Mouse (Mus musculus) olfactory bulb, adult 2 months (tissue): ENCODE data around the gene Megf11. TPM values are rescaled to one million over a fixed set of nuclear protein-coding genes. Genes with fewer than 3 reads are reported as not detected.

Source experiments
- H3K27ac ChIP-seq: fragments of 200-500 bp; 2 replicates; pipeline ENCODE4 v1.5.1; 2012; ENCODE audit warnings: low read depth, low read length; ENCODE audit not compliant: insufficient read depth
- H3K4me1 ChIP-seq: fragments of 200-500 bp; 2 replicates; pipeline ENCODE4 v1.6.1; 2012; ENCODE audit warnings: low read length; ENCODE audit not compliant: control insufficient read depth, insufficient read depth
- H3K4me3 ChIP-seq: fragments of 200-500 bp; 2 replicates; pipeline ENCODE4 v1.5.1; 2012; ENCODE audit warnings: mild to moderate bottlenecking, low read depth, low read length, moderate library complexity; ENCODE audit not compliant: insufficient read depth
- CTCF ChIP-seq: fragments of 200-500 bp; IDR thresholded peaks from 2 replicates; pipeline ENCODE4 v1.5.1; 2012; ENCODE audit warnings: low read depth, mild to moderate bottlenecking, low read length, moderate library complexity; ENCODE audit not compliant: insufficient read depth
- POLR2A ChIP-seq: fragments of 200-500 bp; IDR thresholded peaks from 2 replicates; pipeline ENCODE4 v1.6.1; 2012; ENCODE audit warnings: mild to moderate bottlenecking, low read depth, low read length, moderate library complexity; ENCODE audit not compliant: insufficient read depth
- WGBS: fragments of 180-500 bp; shearing (Covaris S2); methylation state at CpG from one replicate; pipeline ENCODE4 v1.1.7; 2018; 5-methylcytosine and 5-hydroxymethylcytosine counted together
- polyA plus RNA-seq: library from polyadenylated mRNA; stranded (reverse); fragments of >200 nt; gene quantifications from 2 replicates; pipeline ENCODE4 v1.2.4, GENCODE M21; 2012; ENCODE audit warnings: low replicate concordance; ENCODE audit not compliant: missing spikeins, insufficient read depth, insufficient read length

Gene Megf11
- polyA plus RNA-seq, 1 experiment: not detected

DNA sequence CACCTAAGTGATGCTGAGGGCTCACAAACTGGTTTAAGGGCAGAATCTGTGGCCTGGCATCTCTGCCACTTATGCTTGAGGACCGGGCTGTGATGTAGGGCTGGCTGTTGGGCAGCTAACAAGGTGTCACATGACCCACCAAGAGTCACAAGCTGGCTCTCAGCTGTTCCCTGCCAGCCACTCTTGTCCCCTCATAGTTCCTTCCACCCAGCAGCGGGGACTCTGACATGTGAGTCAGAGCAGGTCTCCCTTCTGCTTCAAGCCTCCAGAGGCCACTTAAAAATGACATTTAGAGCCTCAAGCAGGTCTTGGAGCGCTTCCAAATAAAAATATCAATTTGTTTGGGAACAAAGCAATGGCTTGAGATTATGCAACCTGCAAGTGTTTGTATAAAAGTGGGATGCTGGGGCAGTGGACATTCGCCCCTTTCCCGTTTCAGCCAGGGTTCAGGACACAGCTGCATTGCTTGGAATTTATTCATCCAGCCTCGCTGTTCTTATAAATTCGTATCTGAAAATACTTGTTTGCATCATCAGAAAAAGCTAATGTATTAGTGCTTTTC, 187.3 kb downstream of the Megf11 start:
- TF ChIP-seq CTCF (no peak), POLR2A (no peak)
- Histone ChIP-seq H3K27ac (no peak overlapping the region), H3K4me1 (peaks cover 4% of the 10 kb centered on the region; the same call in 1 of the 2 replicates), H3K4me3 (no peak overlapping the region)
- WGBS: 70% methylated on average over 7 of the region's 7 CpGs

DNA sequence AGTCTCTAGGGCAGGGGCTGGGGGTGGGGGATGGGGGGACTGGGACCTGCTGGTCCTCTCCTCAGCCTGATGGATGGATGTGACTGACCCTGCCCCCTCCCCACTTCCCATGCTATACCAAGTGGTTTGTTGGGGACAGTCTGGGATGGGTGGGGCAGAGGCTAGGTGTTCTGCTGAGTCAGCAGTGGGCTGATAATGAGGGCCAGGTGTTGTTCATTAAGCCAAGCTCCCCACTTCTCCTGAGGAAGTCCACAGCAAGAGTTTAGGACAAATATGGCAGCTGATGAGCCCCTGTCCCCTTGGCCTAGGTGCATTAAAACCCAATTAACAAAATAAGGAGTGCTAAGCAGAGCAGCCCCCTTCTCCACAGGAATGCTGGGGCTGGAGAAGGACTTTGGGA, 190.2 kb downstream of the Megf11 start:
- Histone ChIP-seq H3K4me3 (no peak overlapping the region), H3K4me1 (peaks cover 4% of the 10 kb centered on the region; the same call in 1 of the 2 replicates), H3K27ac (no peak overlapping the region)
- no peak for TF ChIP-seq CTCF
- TF ChIP-seq POLR2A: no peak

GRCm38 (mm10) chr9:64576143-64576878, 190.9 kb downstream of the Megf11 start:
- TF ChIP-seq POLR2A (no peak), CTCF (no peak)
- Histone ChIP-seq H3K4me3 (no peak overlapping the region), H3K4me1 (peaks cover 4% of the 10 kb centered on the region; the same call in 1 of the 2 replicates), H3K27ac (no peak overlapping the region)
- WGBS: 93% methylated on average over 5 of the region's 5 CpGs

GRCm38 (mm10) chr9:64577156-64577555, 191.7 kb downstream of the Megf11 start:
- Histone ChIP-seq H3K4me3 (no peak overlapping the region), H3K27ac (no peak overlapping the region), H3K4me1 (peaks cover 4% of the 10 kb centered on the region; the same call in 1 of the 2 replicates)
- TF ChIP-seq POLR2A: no peak
- TF ChIP-seq CTCF: no peak
- 96% methylated on average over 3 of the region's 3 CpGs for WGBS

DNA sequence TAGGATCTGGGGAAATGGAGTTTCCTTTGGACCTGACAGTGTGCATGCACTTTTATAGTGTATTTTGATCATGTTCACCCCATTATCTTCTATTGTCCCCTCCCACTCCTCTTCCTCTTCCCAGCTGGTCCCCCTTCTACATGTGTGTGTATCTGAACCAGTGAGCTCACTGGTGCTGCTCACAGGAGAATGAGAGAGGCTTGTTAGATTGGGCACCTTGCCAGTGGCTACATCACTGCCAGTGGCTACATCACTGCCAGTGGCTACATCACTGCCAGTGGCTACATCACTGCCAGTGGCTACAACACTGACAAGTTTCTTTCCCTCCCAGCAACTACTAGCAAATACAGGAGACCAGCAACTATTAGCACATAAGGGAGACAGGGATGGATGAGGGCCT, 192.6 kb downstream of the Megf11 start:
- Histone ChIP-seq H3K4me3 (no peak overlapping the region), H3K27ac (no peak overlapping the region), H3K4me1 (no peaks in the 10 kb centered on the region)
- TF ChIP-seq POLR2A (no peak), CTCF (no peak)

GRCm38 (mm10) chr9:64579306-64579705, 193.9 kb downstream of the Megf11 start:
- no peak overlapping the region for H3K27ac ChIP-seq
- WGBS: 86% methylated on average over 1 of the region's 1 CpGs

GRCm38 (mm10) chr9:64586292-64586691, 200.9 kb downstream of the Megf11 start:
- no peak overlapping the region for H3K27ac ChIP-seq
- TF ChIP-seq POLR2A (no peak), CTCF (no peak)
- H3K4me3 ChIP-seq: no peak overlapping the region
- WGBS: 83% methylated on average over 5 of the region's 5 CpGs
- no peaks in the 10 kb centered on the region for H3K4me1 ChIP-seq

More at GRCm38 (mm10) chr9:64579306-64579705, 193.9 kb downstream of the Megf11 start:
- no peaks in the 10 kb centered on the region for H3K4me1 ChIP-seq
- TF ChIP-seq POLR2A: no peak
- no peak for TF ChIP-seq CTCF
- H3K4me3 ChIP-seq: no peak overlapping the region

GRCm38 (mm10) chr9:64587991-64588390, 202.6 kb downstream of the Megf11 start:
- Histone ChIP-seq H3K4me3 (no peak overlapping the region), H3K27ac (no peak overlapping the region), H3K4me1 (no peaks in the 10 kb centered on the region)
- TF ChIP-seq CTCF: no peak
- TF ChIP-seq POLR2A: no peak
- 96% methylated on average over 7 of the region's 7 CpGs for WGBS

DNA sequence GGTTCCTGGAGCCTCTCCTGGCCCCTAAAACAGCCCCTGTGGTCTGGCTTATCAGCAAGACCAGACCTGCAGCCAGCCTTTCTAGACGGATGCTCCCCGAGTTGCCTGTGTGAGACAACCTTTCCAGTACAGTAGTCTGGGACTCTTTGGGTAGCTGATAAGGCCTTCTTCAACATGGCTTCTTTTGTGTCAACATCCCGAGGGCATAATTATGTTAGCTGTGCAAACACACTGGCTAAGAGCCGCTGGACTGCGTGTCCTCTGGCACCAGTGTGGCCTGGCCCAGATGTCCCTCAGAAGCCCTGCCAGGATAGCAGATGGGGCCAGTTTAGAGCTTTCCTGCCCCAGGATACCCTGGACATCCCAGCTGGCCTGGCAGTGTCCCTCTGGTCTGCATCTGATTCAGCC, 205.2 kb downstream of the Megf11 start:
- no peak overlapping the region for H3K4me3 ChIP-seq
- 74% methylated on average over 5 of the region's 5 CpGs for WGBS
- H3K27ac ChIP-seq: no peak overlapping the region
- TF ChIP-seq POLR2A (no peak), CTCF (no peak)
- H3K4me1 ChIP-seq: peaks cover 14% of the 10 kb centered on the region; the same call in 1 of the 2 replicates
